ENCODE assay signal across 8 mouse cellular contexts in genomic region chr16:49858161-49858906, GRCm38 (mm10). TPM values are rescaled to one million over a fixed set of nuclear protein-coding genes. Genes with fewer than 3 reads are reported as not detected.
DNase-seq lines count a peak whose midpoint lies in the region; ATAC-seq lines count a peak whose summit lies in the region.

No protein-coding gene starts in this region.

- H3K36me3 ChIP-seq in lung, embryonic 15.5 days: no peaks in the 10 kb centered on the region
- no peaks in the 10 kb centered on the region for H3K36me3 ChIP-seq in intestine, embryonic 15.5 days
- H3K36me3 ChIP-seq in neural tube, embryonic 15.5 days: no peaks in the 10 kb centered on the region

- WGBS in lung, embryonic 15.5 days: 49% methylated on average over 9 of the region's 9 CpGs
- 61% methylated on average over 9 of the region's 9 CpGs for WGBS in intestine, embryonic 15.5 days
- 68% methylated on average over 9 of the region's 9 CpGs for WGBS in neural tube, embryonic 15.5 days

- peaks cover 31% of the 10 kb centered on the region for H3K4me1 ChIP-seq in lung, embryonic 15.5 days
- peaks cover 5% of the 10 kb centered on the region; the same call in 1 of the 2 replicates for H3K4me1 ChIP-seq in intestine, embryonic 15.5 days (replicated peaks)
- H3K4me1 ChIP-seq in neural tube, embryonic 15.5 days: peaks cover 19% of the 10 kb centered on the region

- no peaks in the 10 kb centered on the region for H3K27me3 ChIP-seq in lung, embryonic 15.5 days
- no peaks in the 10 kb centered on the region for H3K27me3 ChIP-seq in intestine, embryonic 15.5 days (replicated peaks)
- H3K27me3 ChIP-seq in neural tube, embryonic 15.5 days (replicated peaks): no peaks in the 10 kb centered on the region

- no peaks in the 10 kb centered on the region for H3K9me3 ChIP-seq in lung, embryonic 15.5 days
- H3K9me3 ChIP-seq in intestine, embryonic 15.5 days: no peaks in the 10 kb centered on the region
- no peaks in the 10 kb centered on the region for H3K9me3 ChIP-seq in neural tube, embryonic 15.5 days (replicated peaks)

- H3K9ac ChIP-seq in lung, embryonic 15.5 days: no peak overlapping the region
- no peak overlapping the region for H3K9ac ChIP-seq in intestine, embryonic 15.5 days
- no peak overlapping the region; the same call in 1 of the 2 replicates for H3K9ac ChIP-seq in neural tube, embryonic 15.5 days (replicated peaks)

- no peak for ATAC-seq in CD4-positive, CD25-positive, alpha-beta regulatory T cell, adult 4 months
- no peak for ATAC-seq in lung, embryonic 15.5 days (ENCODE audit: borderline replicate concordance, extremely low read depth, low FRiP score, low TSS enrichment)
- ATAC-seq in intestine, embryonic 15.5 days: no peak
- ATAC-seq in neural tube, embryonic 15.5 days (ENCODE audit: low FRiP score): no peak

- peak overlapping the region; percentile 23 for H3K4me3 ChIP-seq in lung, embryonic 15.5 days
- no peak overlapping the region for H3K4me3 ChIP-seq in intestine, embryonic 15.5 days (replicated peaks)
- peak overlapping the region; percentile 34 for H3K4me3 ChIP-seq in neural tube, embryonic 15.5 days (replicated peaks)

- DNase-seq in CD4-positive, CD25-positive, alpha-beta regulatory T cell, adult 2 months (ENCODE audit: low read depth, low spot score): peak; percentile 25
- no peak for DNase-seq in lung, adult 18-20 months
- no peak for DNase-seq in frontal cortex, postnatal 25 days (ENCODE audit: low spot score in 2 of 2)
- no peak for DNase-seq in layer of hippocampus, postnatal 10 days (ENCODE audit: low spot score in 2 of 2)

- peak overlapping the region; percentile 61 for H3K27ac ChIP-seq in lung, embryonic 15.5 days
- H3K27ac ChIP-seq in intestine, embryonic 15.5 days: no peak overlapping the region
- no peak overlapping the region for H3K27ac ChIP-seq in neural tube, embryonic 15.5 days (replicated peaks)

- H3K4me2 ChIP-seq in lung, embryonic 15.5 days: peak overlapping the region; percentile 74
- H3K4me2 ChIP-seq in intestine, embryonic 15.5 days (replicated peaks): peak overlapping the region; percentile 39
- H3K4me2 ChIP-seq in neural tube, embryonic 15.5 days: peak overlapping the region; percentile 59

RNA-seq across cellular contexts. Expression of gene Cd47, which starts 58.0 kb away (rescaled TPM):
- 100 to 1,000 TPM; 184 to 254 TPM for polyA plus RNA-seq in CD4-positive, CD25-positive, alpha-beta regulatory T cell, adult 4 months (2017; shearing (Covaris generic))
- polyA plus RNA-seq in lung, embryonic 15.5 days (2015; fragmentation: Nextera tagmentation; extraction: Ambion mirVana): 108 and 123 TPM in 2 replicates
- polyA plus RNA-seq in intestine, embryonic 15.5 days (2015; fragmentation: Nextera tagmentation; extraction: Ambion mirVana): 79.0 and 85.0 TPM in 2 replicates
- 153 and 156 TPM in 2 replicates for polyA plus RNA-seq in neural tube, embryonic 15.5 days (2015; fragmentation: Nextera tagmentation; extraction: Ambion mirVana)
- 100 to 1,000 TPM; 214 to 228 TPM for total RNA-seq in layer of hippocampus, postnatal 10 days (2021)
